Mouse (Mus musculus) bone marrow macrophage, adult 2 months (primary cell): Measurements from ENCODE around the gene Reps1.

ENCODE experiments used
- CTCF ChIP-seq: IDR thresholded peaks from 2 replicates; pipeline ENCODE4 v1.5.1; 2012; ENCODE audit warnings: low read depth, mild to moderate bottlenecking, low read length, moderate library complexity
- POLR2A ChIP-seq: IDR thresholded peaks from 2 replicates; pipeline ENCODE4 v1.6.1; 2012; ENCODE audit warnings: mild to moderate bottlenecking, low read depth, low read length, borderline replicate concordance

DNA sequence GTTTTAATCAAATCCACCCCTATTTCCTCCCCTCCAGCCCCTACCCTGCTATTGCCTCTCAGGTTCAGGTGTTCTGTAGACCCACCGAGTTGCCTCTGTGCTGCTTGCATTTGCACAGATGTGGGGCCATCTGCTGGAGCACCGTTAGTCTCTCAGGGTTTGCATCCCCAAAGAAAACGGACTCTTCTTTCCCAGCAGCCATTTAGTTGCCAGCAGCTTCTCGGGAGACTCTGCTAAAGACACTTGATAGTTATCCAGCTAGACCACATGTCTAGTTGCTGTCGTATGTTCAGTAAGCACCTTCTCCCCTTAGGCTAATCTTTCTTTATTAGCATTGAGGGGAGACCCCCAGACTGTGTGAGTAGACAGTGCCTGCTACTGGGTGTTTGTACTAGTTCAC, 46.5 kb downstream of the Reps1 start:
- TF ChIP-seq CTCF (no peak), POLR2A (no peak)
